Mouse (Mus musculus) liver, embryonic 14.5 days (tissue): ENCODE measurements around the gene Gfod1. TPM values are rescaled to one million over a fixed set of nuclear protein-coding genes. Genes with fewer than 3 reads are reported as not detected.

ENCODE experiments used
- ATAC-seq: fragments of 200-750 bp; cut with Nextera tagmentation; 2 replicates; pipeline ENCODE4 v1.8.0; 2017; ENCODE audit warnings: moderate number of reproducible peaks, mild to moderate bottlenecking, moderate library complexity; ENCODE audit not compliant: insufficient read depth
- DNase-seq, 3 experiments: peaks; one replicate each; pipeline ENCODE4 v3.0.0-alpha.2; 2012 to 2013; ENCODE audit warnings: low read depth in 3 of 3, low spot score in 3 of 3
- H3K27ac ChIP-seq: fragments of 300-500 bp; sonication (generic); 2 replicates; pipeline ENCODE4 v1.5.1; 2014; ENCODE audit warnings: moderate library complexity, mild to moderate bottlenecking, control low read depth, inconsistent platforms
- H3K27me3 ChIP-seq: fragments of 300-500 bp; sonication (generic); 2 replicates; pipeline ENCODE4 v1.6.1; 2014; ENCODE audit warnings: mild to moderate bottlenecking, low read length, moderate library complexity; ENCODE audit not compliant: control insufficient read depth, insufficient read depth
- H3K36me3 ChIP-seq: fragments of 300-500 bp; sonication (generic); replicated peaks from 2 replicates; pipeline ENCODE4 v1.6.1; 2014; ENCODE audit warnings: low read depth; ENCODE audit not compliant: control insufficient read depth, insufficient read depth
- H3K4me1 ChIP-seq, 2 experiments: fragments of 200-500 bp in 1 of 2; fragments of 300-500 bp in 1 of 2; sonication (generic) in 1 of 2; replicated peaks; 2 replicates each; pipeline ENCODE4 v1.6.1; 2012 to 2014; ENCODE audit warnings: antibody characterized with exemption in 1 of 2, inconsistent platforms in 1 of 2, low read length in 1 of 2; ENCODE audit not compliant: control insufficient read depth in 2 of 2, insufficient read depth in 2 of 2
- H3K4me2 ChIP-seq: fragments of 300-500 bp; sonication (generic); 2 replicates; pipeline ENCODE4 v1.6.1; 2014; ENCODE audit warnings: low read depth, mild to moderate bottlenecking, control low read depth, moderate library complexity
- H3K4me3 ChIP-seq, 2 experiments: fragments of 200-500 bp in 1 of 2; fragments of 300-500 bp in 1 of 2; sonication (generic) in 1 of 2; 2 replicates each; pipeline ENCODE4 v1.5.1; 2012 to 2014; ENCODE audit warnings: low read depth in 2 of 2, low read length in 2 of 2, mild to moderate bottlenecking in 2 of 2, control low read depth in 1 of 2, inconsistent platforms in 1 of 2, moderate library complexity in 1 of 2; ENCODE audit not compliant: insufficient read depth in 1 of 2
- H3K9ac ChIP-seq: fragments of 300-500 bp; sonication (generic); replicated peaks from 2 replicates; pipeline ENCODE4 v1.6.1; 2014; ENCODE audit warnings: mild to moderate bottlenecking, control low read depth, moderate library complexity
- H3K9me3 ChIP-seq: fragments of 300-500 bp; sonication (generic); 2 replicates; pipeline ENCODE4 v1.6.1; 2016; ENCODE audit warnings: low read length, mixed read lengths; ENCODE audit not compliant: control insufficient read depth
- CTCF ChIP-seq: IDR thresholded peaks from 2 replicates; pipeline ENCODE4 v1.5.1; 2016; ENCODE audit warnings: antibody characterized with exemption, low read depth, control low read depth
- EP300 ChIP-seq: IDR thresholded peaks from 2 replicates; pipeline ENCODE4 v1.6.1; 2016; ENCODE audit warnings: antibody characterized with exemption, low read depth
- WGBS: fragments of 180-500 bp; shearing (Covaris S2); extraction: QIAGEN DNeasy Blood & Tissue Kit; methylation state at CpG from one replicate; pipeline ENCODE4 v1.1.7; 2014; ENCODE audit not compliant: insufficient replicate concordance; 5-methylcytosine and 5-hydroxymethylcytosine counted together
- polyA plus RNA-seq, 2 experiments: library from polyadenylated mRNA; depleted of rRNA in 1 of 2; stranded (reverse) in 1 of 2; unstranded in 1 of 2; fragments of >200 nt; fragmentation: Nextera tagmentation in 1 of 2; extraction: Ambion mirVana in 1 of 2; gene quantifications; 2 replicates each; pipeline versions ENCODE4 v1.2.1 to v1.2.3; 2012 to 2014

Gfod1 gene
- polyA plus RNA-seq, 2 experiments = 0.41 to 0.42 TPM

GRCm38 (mm10) chr13:43304700-43305099 is 728 bp upstream of the Gfod1 start:
- TF ChIP-seq EP300 = no peak
- TF ChIP-seq CTCF = no peak
- DNase-seq (no peak), ATAC-seq (no peak)
- no peak overlapping the region for H3K9ac ChIP-seq
- H3K27ac ChIP-seq = no peak overlapping the region
- H3K4me3 ChIP-seq = peak overlapping the region; percentile 12 to 61; a peak in 3 of 4 replicates
- H3K4me2 ChIP-seq = peak overlapping the region; percentile 79
- H3K27me3 ChIP-seq = peaks cover 45% of the 10 kb centered on the region
- no peaks in the 10 kb centered on the region for H3K36me3 ChIP-seq
- peaks cover 3 to 14% of the 10 kb centered on the region in 2 experiments; a peak in 3 of 4 replicates for H3K4me1 ChIP-seq
- 30% methylated on average over 11 of the region's 11 CpGs for WGBS
- H3K9me3 ChIP-seq = peaks cover 3% of the 10 kb centered on the region; the same call in 1 of the 2 replicates

DNA sequence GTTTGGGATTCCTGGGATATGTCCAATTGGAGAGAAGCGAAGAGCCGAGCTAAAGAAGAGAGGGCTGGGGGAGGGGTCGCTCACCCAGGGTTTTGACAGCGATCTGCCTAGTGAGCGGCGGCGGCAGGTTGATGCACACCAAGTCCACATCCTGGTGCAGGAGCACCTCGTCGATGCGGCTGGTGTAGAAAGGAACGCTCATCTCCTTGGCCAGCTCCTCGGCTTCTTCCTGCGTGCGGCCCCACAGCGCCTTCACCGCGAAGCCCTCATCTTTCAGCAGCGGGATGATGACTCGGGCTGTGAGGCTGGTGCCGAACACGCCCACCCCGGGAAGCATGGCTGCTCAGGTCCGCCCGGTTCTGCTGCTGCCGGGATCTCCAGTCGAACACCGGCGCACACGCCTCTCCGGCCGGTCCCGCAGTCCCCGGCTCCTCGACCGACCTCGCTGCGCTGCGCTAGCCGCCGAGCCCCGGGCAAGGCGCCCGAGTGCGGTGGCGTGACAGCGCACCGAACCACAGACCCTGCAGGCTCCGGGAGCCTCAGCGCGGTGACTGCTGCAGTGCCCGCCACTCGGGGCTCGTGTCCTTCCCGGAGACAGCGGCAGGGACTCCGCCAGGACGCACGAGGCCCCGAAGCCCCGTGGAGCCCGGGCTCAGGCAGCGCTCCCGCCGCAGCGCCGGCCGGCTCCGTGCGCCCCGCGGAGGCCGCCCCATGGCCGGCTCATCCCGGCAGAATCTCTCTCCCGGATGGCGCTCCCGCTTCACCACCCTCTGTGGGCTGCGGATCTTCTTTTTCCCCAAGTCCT is 609 bp downstream of the Gfod1 start:
- DNase-seq (no peak), ATAC-seq (peak; percentile 58)
- H3K4me2 ChIP-seq = peak overlapping the region; percentile 79
- H3K27me3 ChIP-seq = peaks cover 45% of the 10 kb centered on the region
- H3K27ac ChIP-seq = no peak overlapping the region
- H3K9ac ChIP-seq = peak overlapping the region; percentile 43
- TF ChIP-seq EP300 = no peak
- no peaks in the 10 kb centered on the region for H3K9me3 ChIP-seq
- under 1% methylated on average over 78 of the region's 78 CpGs for WGBS
- H3K36me3 ChIP-seq = no peaks in the 10 kb centered on the region
- H3K4me1 ChIP-seq = peaks cover 3 to 14% of the 10 kb centered on the region in 2 experiments; a peak in 3 of 4 replicates
- peak overlapping the region; percentile 44 to 61 for H3K4me3 ChIP-seq

- H3K4me2 ChIP-seq = peak overlapping the region; percentile 79
- peak overlapping the region; percentile 44 to 61 for H3K4me3 ChIP-seq
- TF ChIP-seq CTCF (no peak), EP300 (no peak)
- H3K9me3 ChIP-seq = no peaks in the 10 kb centered on the region
- peaks cover 3 to 14% of the 10 kb centered on the region in 2 experiments; a peak in 3 of 4 replicates for H3K4me1 ChIP-seq
- H3K27ac ChIP-seq = no peak overlapping the region
- H3K9ac ChIP-seq = no peak overlapping the region
- DNase-seq = no peak
- whole genome bisulfite sequencing = under 1% methylated on average over 19 of the region's 19 CpGs
- ATAC-seq = no peak
- peaks cover 45% of the 10 kb centered on the region for H3K27me3 ChIP-seq
- no peaks in the 10 kb centered on the region for H3K36me3 ChIP-seq
Measured at GRCm38 (mm10) chr13:43302651-43303160, 1.3 kb downstream of the Gfod1 start.

- no peak overlapping the region for H3K27ac ChIP-seq
- DNase-seq (no peak), ATAC-seq (no peak)
- H3K4me1 ChIP-seq = peaks cover 3 to 14% of the 10 kb centered on the region in 2 experiments; a peak in 3 of 4 replicates
- peak overlapping the region; percentile 79 for H3K4me2 ChIP-seq
- TF ChIP-seq CTCF (no peak), EP300 (no peak)
- no peaks in the 10 kb centered on the region for H3K9me3 ChIP-seq
- H3K4me3 ChIP-seq = peak overlapping the region in 1 of 2 experiments; percentile 61; a peak in 2 of 4 replicates
- whole genome bisulfite sequencing = 18% methylated on average over 11 of the region's 11 CpGs
- H3K27me3 ChIP-seq = peaks cover 45% of the 10 kb centered on the region
- H3K36me3 ChIP-seq = no peaks in the 10 kb centered on the region
- no peak overlapping the region for H3K9ac ChIP-seq
Measured at GRCm38 (mm10) chr13:43302239-43302638, 1.7 kb downstream of the Gfod1 start.

DNA sequence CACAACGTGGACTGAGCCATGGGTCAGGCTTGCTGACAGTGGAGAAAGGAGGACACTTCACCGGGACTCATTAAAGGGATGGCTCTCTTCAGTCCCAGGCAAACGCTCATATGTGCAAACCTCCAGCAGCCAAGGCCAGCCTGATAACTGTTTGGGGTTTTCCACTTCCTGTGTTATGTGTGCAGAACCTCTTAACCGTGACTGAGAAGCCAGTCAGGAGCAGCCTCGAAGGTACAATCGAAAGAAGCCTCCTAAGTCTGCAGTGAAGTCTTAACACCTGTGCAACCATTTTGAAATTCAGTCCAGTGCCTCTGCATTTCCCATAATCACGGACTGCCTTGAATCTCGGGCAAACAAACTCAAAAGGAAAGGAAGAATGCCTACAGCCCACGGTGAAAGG is 3.1 kb downstream of the Gfod1 start:
- ATAC-seq = no peak
- DNase-seq = no peak
- peaks cover 45% of the 10 kb centered on the region for H3K27me3 ChIP-seq
- peak overlapping the region; percentile 79; the same call in 1 of the 2 replicates for H3K4me2 ChIP-seq
- no peak overlapping the region for H3K4me3 ChIP-seq
- no peak overlapping the region for H3K9ac ChIP-seq
- peaks cover 3 to 14% of the 10 kb centered on the region in 2 experiments; a peak in 3 of 4 replicates for H3K4me1 ChIP-seq
- 7% methylated on average over 9 of the region's 9 CpGs for WGBS
- TF ChIP-seq EP300 = no peak
- no peak for TF ChIP-seq CTCF
- no peaks in the 10 kb centered on the region for H3K9me3 ChIP-seq
- no peak overlapping the region for H3K27ac ChIP-seq
- H3K36me3 ChIP-seq = no peaks in the 10 kb centered on the region
